Mouse (Mus musculus): Measurements from ENCODE around the gene Hoxc9. TPM values are rescaled to one million over a fixed set of nuclear protein-coding genes. Genes with fewer than 3 reads are reported as not detected.
A peak's percentile ranks its signal among the peaks of the same experiment; 100 is the strongest.

Hoxc9 gene
- total RNA-seq, 2 experiments from 2014 or later: 6.7 to 8.3 TPM

DNA sequence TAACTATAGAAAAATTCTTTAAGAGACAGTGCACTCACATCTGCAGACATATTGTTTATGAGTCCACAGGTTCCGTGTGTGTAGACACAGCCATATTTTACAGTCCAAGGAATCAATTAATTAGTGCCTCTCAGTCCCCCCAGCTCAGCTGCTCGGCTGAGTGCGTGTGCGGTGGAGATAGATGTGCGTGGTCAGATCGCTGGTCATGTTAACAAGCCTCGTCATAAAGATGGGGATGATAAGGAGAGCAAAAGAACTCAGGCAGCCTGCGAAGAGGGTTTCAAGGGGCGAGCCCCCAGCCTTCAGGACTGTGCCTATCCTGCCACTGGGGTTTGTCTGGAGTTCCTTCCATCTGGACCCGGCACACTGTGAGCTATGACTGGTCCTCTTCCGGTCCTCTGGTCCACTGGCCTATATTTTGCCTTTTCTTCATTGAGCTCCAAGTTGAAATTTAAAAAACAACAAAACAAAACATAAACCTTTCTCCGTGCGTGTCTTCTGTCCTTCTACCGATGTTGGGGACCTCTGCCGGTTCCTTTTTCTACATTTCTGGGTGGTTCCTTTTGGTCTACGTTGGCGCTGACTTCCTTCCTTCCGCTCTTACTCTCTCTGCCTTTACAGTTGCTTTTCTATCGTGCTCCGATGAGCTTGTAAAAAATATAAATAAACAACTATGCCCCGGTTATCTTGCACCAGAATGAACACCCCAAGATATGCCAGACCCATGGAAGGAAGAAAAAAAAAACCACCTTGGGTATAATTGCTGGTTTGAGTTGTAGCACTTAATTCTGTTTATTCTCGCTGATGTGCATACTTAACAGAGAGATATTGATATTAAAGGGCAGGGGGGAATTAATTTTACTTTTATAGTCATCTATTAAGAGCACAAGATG, 30.8 kb upstream of the Hoxc9 start:
- H3K4me3 ChIP-seq: peak overlapping the region; percentile 61
- intact Hi-C loops (cut with DNase I): no loop called here
- TF ChIP-seq CTCF (IDR thresholded peaks at IDR 0.05): no peak
- DNase-seq: no peak
- H3K27ac ChIP-seq: peak overlapping the region; percentile 75

DNA sequence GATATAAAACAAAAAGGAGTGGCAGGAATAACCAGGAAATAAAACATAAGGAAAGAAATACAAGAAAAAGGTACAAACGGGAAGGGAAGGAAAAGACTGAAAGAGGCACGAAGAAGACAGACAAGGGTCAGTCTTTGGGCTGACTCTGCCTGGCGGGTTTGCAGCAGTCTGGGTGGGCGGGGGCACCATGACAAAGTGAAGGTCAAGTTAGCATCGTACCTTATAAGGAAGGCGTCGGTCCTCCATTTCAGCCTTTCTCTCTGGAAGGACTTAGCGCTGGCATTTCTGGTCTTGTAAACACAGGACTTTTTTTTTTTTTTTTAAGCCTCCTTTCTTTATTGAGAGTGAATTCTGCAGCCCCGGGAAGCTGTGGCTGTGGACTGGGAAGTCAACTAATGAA, 29.0 kb upstream of the Hoxc9 start:
- Histone ChIP-seq H3K4me3 (peak overlapping the region; percentile 61), H3K27ac (peak overlapping the region; percentile 75)
- DNase-seq: peak; percentile 42
- TF ChIP-seq CTCF (IDR thresholded peaks at IDR 0.05): no peak
- intact Hi-C loops (cut with DNase I): no loop called here

DNA sequence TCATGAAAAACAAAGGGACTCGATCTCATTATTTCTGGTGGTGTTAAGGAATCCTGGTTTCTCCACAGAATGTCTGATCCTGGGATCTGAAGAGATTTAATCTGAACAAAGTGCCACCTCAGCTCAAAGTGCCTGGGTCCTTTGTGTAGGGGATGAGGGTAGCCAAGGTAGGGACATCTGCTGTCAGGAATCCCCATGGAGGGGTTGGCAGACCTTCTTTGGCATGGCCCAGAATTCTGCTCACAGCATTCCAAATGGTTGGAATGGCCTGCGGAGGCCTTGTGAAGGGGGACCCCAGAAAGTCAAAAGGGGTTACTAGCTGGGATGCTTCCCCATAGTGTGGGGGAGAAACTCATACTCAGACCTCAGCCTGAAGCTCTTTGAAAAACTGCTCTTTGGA, 27.4 kb upstream of the Hoxc9 start:
- DNase-seq: no peak
- intact Hi-C loops (cut with DNase I): no loop called here
- peak overlapping the region; percentile 61 for H3K4me3 ChIP-seq
- TF ChIP-seq CTCF (IDR thresholded peaks at IDR 0.05): no peak
- peak overlapping the region; percentile 75; the same call in 1 of the 2 replicates for H3K27ac ChIP-seq

DNA sequence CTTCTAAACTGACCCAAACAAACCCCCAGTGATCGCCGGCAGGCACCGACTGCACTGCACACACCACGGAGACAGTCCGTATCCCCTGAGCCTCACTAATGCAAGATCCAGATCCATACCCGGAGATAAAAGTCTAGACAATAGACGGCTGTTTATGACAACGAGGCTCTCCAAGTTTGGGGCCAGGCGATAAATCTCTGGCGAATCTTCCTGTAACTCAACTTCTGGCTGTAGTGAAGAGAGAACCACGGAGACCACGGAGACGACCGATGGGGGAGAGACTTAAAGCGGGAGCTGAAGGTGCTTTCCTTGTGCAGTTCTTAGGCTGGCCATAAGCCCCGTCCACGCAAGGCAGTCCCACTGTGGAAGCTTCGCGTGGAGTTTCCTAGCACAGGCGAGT, 26.5 kb upstream of the Hoxc9 start:
- H3K27ac ChIP-seq: peak overlapping the region; percentile 72
- DNase-seq: peak; percentile 27
- intact Hi-C loops (cut with DNase I): no loop called here
- no peak for TF ChIP-seq CTCF (IDR thresholded peaks at IDR 0.05)
- H3K4me3 ChIP-seq: peak overlapping the region; percentile 66

DNA sequence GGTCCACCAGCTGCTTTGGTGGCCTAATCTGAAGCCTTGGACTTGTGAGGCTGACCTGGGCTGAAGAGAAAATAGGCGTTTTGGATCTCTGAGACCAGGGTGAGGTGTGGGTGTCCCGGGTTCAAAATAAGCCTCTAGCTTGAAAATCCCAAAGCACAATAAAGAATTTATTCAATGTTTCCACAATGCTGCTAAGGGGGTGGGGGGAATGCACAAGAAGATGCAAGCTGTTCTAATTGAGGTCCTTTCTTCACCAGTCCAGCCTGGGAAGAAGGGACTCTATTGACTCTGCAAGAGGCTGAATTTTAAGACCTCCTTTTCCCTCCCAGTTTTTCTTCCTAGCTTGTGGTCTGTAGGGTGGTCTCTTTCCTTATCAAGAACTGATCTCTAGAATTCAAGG, 25.4 kb upstream of the Hoxc9 start:
- Histone ChIP-seq H3K4me3 (peak overlapping the region; percentile 66), H3K27ac (peak overlapping the region; percentile 72)
- DNase-seq: no peak
- intact Hi-C loops (cut with DNase I): no loop called here
- TF ChIP-seq CTCF (IDR thresholded peaks at IDR 0.05): no peak

DNA sequence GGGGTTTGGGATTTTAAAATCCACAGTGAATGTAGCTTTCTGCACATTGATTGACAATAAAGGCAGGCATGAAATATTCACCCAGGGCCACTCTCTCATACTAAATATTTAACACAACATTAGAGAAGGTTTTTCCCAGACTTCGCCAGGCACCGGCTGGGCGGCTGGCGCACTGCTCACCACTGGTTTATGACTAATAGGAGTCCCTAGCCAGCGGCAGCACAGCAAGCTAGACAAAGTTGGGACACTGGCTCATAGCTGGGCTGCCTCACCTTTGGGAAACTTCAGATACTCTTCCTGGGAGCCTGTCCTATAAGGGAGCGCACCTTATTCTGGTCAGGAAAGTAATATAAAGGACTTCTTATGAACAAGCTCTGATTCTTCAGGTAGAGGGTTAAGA, 22.7 kb upstream of the Hoxc9 start:
- intact Hi-C loops (cut with DNase I): no loop called here
- DNase-seq: peak; percentile 66
- peak overlapping the region; percentile 87 for H3K4me3 ChIP-seq

DNA sequence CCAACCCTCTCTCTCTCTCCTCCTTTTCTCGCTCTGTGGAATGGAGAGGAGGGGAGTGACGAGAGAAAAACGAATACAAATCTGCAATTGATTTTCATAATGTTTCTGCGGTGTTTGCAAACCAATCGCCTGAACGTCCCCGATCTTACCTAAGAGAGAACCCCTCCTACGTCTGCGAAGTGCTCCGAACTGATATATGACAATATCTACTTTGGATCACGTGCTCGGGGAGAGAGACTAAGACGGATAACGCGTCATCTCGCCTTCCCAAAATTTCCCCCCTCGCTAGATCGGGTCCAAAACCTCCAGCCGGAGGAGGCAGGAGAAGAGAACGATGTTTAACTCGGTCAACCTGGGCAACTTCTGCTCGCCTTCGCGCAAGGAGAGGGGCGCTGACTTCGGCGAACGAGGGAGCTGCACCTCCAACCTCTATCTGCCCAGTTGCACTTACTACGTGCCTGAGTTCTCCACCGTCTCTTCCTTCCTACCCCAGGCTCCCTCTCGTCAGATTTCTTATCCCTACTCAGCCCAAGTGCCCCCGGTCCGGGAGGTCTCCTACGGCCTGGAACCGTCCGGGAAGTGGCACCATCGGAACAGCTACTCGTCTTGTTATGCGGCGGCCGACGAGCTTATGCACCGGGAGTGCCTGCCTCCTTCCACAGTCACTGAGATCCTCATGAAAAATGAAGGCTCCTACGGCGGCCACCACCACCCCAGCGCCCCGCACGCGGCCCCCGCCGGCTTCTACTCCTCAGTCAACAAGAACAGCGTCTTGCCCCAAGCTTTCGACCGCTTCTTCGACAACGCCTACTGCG, 21.8 kb upstream of the Hoxc9 start, which contains the start of gene Hoxc11:
Gene Hoxc11 (plus strand): TSS at position 236 of the 815 bp plus-strand sequence.
- H3K4me3 ChIP-seq: peak within 1 kb of the TSS; percentile 87
- peak; percentile 66 for DNase-seq
- intact Hi-C loops (cut with DNase I): no loop called here
- H3K27ac ChIP-seq: peak within 1 kb of the TSS; percentile 96
- TF ChIP-seq CTCF (IDR thresholded peaks at IDR 0.05): no peak; the same call in 1 of the 2 replicates

More for the DNA sequence above, 22.7 kb upstream of the Hoxc9 start:
- no peak for TF ChIP-seq CTCF (IDR thresholded peaks at IDR 0.05)
- peak overlapping the region; percentile 96 for H3K27ac ChIP-seq

DNA sequence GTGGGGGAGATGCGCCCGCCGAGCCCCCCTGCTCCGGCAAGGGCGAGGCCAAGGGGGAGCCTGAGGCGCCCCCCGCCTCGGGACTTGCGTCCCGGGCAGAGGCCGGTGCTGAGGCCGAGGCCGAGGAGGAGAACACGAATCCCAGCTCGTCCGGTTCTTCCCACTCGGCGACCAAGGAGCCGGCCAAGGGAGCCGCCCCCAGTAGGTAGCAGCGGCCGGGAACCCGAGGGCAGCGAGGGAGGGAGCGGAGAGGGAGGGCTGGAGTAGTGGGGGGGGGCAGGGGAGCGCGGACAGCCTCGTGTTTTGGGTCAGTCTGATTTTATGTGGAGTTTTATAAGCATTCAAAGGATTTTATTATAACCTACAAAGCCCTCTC, 21.2 kb upstream of the Hoxc9 start:
- intact Hi-C loops (cut with DNase I): no loop called here
- peak overlapping the region; percentile 87 for H3K4me3 ChIP-seq
- peak overlapping the region; percentile 96 for H3K27ac ChIP-seq
- peak; percentile 81 for DNase-seq
- no peak for TF ChIP-seq CTCF (IDR thresholded peaks at IDR 0.05)

DNA sequence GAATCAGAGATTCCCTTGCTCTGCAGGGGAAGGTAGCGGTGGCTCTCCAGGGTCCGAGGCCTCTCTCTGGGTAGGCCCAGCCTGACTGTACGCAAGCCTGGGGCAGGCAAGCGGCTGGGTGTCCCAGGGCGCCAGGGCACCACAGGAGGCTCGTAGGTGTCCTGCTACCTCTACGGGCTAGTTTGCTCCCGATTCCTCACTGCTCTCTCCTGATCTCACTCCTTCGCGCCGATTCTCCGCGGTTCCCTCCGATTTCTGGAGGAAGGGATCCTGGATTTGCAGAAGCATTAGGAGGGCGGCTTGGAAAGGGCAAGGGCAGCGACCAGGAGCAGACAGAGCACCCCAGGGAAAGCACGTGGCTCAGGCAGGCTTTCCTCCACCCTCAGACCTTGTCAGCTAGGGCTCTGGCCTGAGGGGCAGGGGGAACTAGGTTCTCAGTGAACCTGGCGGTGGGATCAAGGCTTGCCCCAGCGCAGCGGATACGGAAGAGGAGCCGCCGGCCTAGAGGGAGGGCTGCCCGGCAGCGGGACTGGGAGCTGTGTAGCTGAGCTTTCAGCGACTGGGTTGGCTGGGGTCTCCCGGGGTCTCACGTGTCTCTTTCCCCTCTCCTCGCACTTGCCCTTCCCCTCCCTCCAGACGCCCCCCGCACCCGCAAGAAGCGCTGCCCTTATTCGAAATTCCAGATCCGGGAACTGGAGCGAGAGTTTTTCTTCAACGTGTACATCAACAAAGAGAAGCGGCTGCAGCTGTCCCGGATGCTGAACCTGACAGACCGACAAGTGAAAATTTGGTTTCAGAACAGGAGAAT, 20.2 kb upstream of the Hoxc9 start:
- TF ChIP-seq CTCF (IDR thresholded peaks at IDR 0.05): no peak
- intact Hi-C loops (cut with DNase I): no loop called here
- H3K4me3 ChIP-seq: peak overlapping the region; percentile 87
- H3K27ac ChIP-seq: peak overlapping the region; percentile 96
- DNase-seq: peak; percentile 74

DNA sequence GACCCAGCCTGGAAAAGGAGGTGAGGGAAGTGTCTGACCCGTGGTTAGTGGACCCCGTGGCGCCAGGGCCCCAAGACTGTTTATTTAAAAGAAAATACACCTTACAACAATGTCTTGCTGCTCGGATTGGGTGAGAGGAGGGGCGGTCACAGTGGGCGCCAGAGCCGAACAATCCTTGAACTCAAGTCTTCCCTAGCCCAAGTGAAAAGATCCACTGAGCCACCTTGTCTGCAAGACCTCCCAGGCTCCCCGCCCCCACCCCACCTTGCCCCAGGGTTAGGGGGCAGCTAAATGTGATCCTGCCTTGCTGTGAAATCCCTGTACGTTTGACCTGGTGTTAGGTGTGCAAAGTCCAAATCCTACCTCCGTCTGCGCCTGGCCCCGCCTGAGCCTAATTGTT, 19.3 kb upstream of the Hoxc9 start:
- no peak for TF ChIP-seq CTCF (IDR thresholded peaks at IDR 0.05)
- DNase-seq: peak; percentile 34
- intact Hi-C loops (cut with DNase I): no loop called here
- H3K4me3 ChIP-seq: peak overlapping the region; percentile 87
- peak overlapping the region; percentile 96 for H3K27ac ChIP-seq

DNA sequence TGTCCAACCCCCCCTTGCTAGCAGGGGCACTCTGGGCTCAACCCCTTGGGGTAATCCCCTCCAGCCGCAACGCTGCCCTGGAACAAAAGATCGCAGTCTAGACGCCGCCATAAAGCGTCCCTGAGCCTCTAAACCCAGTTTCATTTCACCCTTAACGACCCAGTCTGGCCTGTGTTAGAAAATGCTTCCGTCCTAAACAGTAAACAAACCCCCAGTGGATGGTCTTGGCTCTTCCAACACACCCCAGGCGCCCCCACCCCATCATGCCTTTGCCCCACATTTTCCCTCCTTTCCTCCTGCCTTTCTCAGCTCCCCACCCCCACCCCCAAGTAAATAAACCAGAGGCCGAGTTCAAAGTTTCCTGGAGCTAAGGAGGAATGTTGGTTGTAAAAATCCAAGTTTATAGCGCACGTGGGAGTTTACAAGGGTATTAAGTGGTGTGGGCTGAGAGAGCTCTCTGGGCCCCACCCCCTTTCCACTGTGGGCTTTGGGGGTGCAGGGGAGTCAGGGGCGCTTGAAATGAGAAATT, 16.5 kb upstream of the Hoxc9 start:
- no peak for TF ChIP-seq CTCF (IDR thresholded peaks at IDR 0.05)
- peak overlapping the region; percentile 99 for H3K27ac ChIP-seq
- intact Hi-C loops (cut with DNase I): no loop called here
- peak; percentile 38 for DNase-seq
- peak overlapping the region; percentile 93 for H3K4me3 ChIP-seq

DNA sequence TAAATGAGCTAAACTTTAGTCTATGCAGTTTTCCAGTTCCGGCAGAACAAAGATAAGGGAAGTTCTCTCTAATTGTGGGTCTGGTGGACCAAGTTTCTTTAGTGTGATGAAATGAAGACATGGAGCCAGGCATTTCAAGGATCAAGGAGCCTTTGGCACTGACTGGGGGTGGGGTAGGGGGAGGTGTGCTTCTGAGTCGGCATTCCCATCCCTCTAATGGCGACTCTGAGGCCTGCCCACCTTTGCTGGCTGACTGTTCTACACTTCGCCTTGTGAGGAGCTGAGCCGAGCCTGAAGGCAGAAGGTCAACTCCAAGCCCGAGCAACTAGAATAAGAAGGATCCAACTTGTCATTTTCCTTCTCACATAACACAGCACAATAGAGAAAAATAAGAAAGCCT, 14.5 kb upstream of the Hoxc9 start:
- peak overlapping the region; percentile 93 for H3K4me3 ChIP-seq
- no peak for TF ChIP-seq CTCF (IDR thresholded peaks at IDR 0.05)
- DNase-seq: peak; percentile 67
- peak overlapping the region; percentile 99 for H3K27ac ChIP-seq
- intact Hi-C loops (cut with DNase I): no loop called here
